Mouse (Mus musculus): Measurements from ENCODE around the gene Ppp2r5d.
A peak's percentile ranks its signal among the peaks of the same experiment; 100 is the strongest.

Gene Ppp2r5d

GRCm38 (mm10) chr17:46721077-46721476 lies 16.2 kb upstream of the Ppp2r5d start:
- DNase-seq (ENCODE audit: low read depth in 1 of 2, low spot score in 2 of 2): no peak

GRCm38 (mm10) chr17:46714756-46715481 lies 10.0 kb upstream of the Ppp2r5d start:
- DNase-seq (ENCODE audit: low read depth in 1 of 2, low spot score in 2 of 2): no peak

- no peak for DNase-seq (ENCODE audit: low read depth in 1 of 2, low spot score in 2 of 2)
These were observed 8.9 kb upstream of the Ppp2r5d start for GRCm38 (mm10) chr17:46713849-46714248.

- DNase-seq (ENCODE audit: low read depth in 1 of 2, low spot score in 2 of 2): no peak
These were observed 7.5 kb upstream of the Ppp2r5d start for GRCm38 (mm10) chr17:46712442-46712841.

GRCm38 (mm10) chr17:46711612-46712271 lies 6.8 kb upstream of the Ppp2r5d start:
- no peak for DNase-seq (ENCODE audit: low read depth in 1 of 2, low spot score in 2 of 2)

- DNase-seq (ENCODE audit: low read depth in 1 of 2, low spot score in 2 of 2): peak; percentile 65 to 79
These were observed 6.2 kb upstream of the Ppp2r5d start, which contains the start of gene Pex6 for GRCm38 (mm10) chr17:46710959-46711597. Gene Pex6, plus strand, starts transcription at chr17:46711463.

- no peak for DNase-seq (ENCODE audit: low read depth in 1 of 2, low spot score in 2 of 2)
These were observed 1.6 kb upstream of the Ppp2r5d start for GRCm38 (mm10) chr17:46706375-46707089.

GRCm38 (mm10) chr17:46703971-46704886 lies 682 bp downstream of the Ppp2r5d start:
- no peak for DNase-seq (ENCODE audit: low read depth in 1 of 2, low spot score in 2 of 2)

GRCm38 (mm10) chr17:46702506-46702905 lies 2.4 kb downstream of the Ppp2r5d start:
- DNase-seq (ENCODE audit: low read depth in 1 of 2, low spot score in 2 of 2): no peak

- no peak for DNase-seq (ENCODE audit: low read depth in 1 of 2, low spot score in 2 of 2)
These were observed 2.8 kb downstream of the Ppp2r5d start for GRCm38 (mm10) chr17:46702100-46702499.

GRCm38 (mm10) chr17:46701489-46701888 lies 3.4 kb downstream of the Ppp2r5d start:
- DNase-seq (ENCODE audit: low read depth in 1 of 2, low spot score in 2 of 2): no peak

GRCm38 (mm10) chr17:46699912-46700311 lies 5.0 kb downstream of the Ppp2r5d start:
- DNase-seq (ENCODE audit: low read depth in 1 of 2, low spot score in 2 of 2): no peak

GRCm38 (mm10) chr17:46699245-46699644 lies 5.7 kb downstream of the Ppp2r5d start:
- DNase-seq (ENCODE audit: low read depth in 1 of 2, low spot score in 2 of 2): no peak

- no peak for DNase-seq (ENCODE audit: low read depth in 1 of 2, low spot score in 2 of 2)
These were observed 6.4 kb downstream of the Ppp2r5d start for GRCm38 (mm10) chr17:46698515-46698914.

GRCm38 (mm10) chr17:46694517-46695063 lies 10.3 kb downstream of the Ppp2r5d start:
- DNase-seq (ENCODE audit: low read depth in 1 of 2, low spot score in 2 of 2): no peak

GRCm38 (mm10) chr17:46691390-46691789 lies 13.5 kb downstream of the Ppp2r5d start:
- DNase-seq (ENCODE audit: low read depth in 1 of 2, low spot score in 2 of 2): no peak

- no peak for DNase-seq (ENCODE audit: low read depth in 1 of 2, low spot score in 2 of 2)
These were observed 14.2 kb downstream of the Ppp2r5d start for GRCm38 (mm10) chr17:46690665-46691064.

- no peak for DNase-seq (ENCODE audit: low read depth in 1 of 2, low spot score in 2 of 2)
These were observed 19.0 kb downstream of the Ppp2r5d start for GRCm38 (mm10) chr17:46685913-46686312.

- no peak for DNase-seq (ENCODE audit: low read depth in 1 of 2, low spot score in 2 of 2)
These were observed 22.1 kb downstream of the Ppp2r5d start for GRCm38 (mm10) chr17:46682654-46683389.
